Mouse (Mus musculus): ENCODE measurements around the gene Cmtr1. TPM values are rescaled to one million over a fixed set of nuclear protein-coding genes. Genes with fewer than 3 reads are reported as not detected.
A peak's percentile ranks its signal among the peaks of the same experiment; 100 is the strongest.

Cmtr1 gene
- polyA plus RNA-seq, 1 experiment from 2014 or later = 58.4 TPM

- no peak overlapping the region for H3K4me3 ChIP-seq (ENCODE audit: low read depth, low read length)
- H3K9me3 ChIP-seq (replicated peaks; ENCODE audit: control insufficient read depth, low read length) = no peaks in the 10 kb centered on the region
- no peak for ATAC-seq (ENCODE audit: low read depth)
- H3K27me3 ChIP-seq (ENCODE audit: control insufficient read depth, insufficient read depth, low read depth, low read length) = no peaks in the 10 kb centered on the region
- peaks cover 17% of the 10 kb centered on the region for H3K4me1 ChIP-seq (ENCODE audit: control insufficient read depth, low read depth, low read length)
- no peak overlapping the region for H3K4me2 ChIP-seq (ENCODE audit: low read depth, low read length)
- peaks cover 49% of the 10 kb centered on the region for H3K36me3 ChIP-seq (ENCODE audit: control insufficient read depth, insufficient read depth)
- H3K9ac ChIP-seq (ENCODE audit: low read depth, low read length) = 0 out of 2 replicates have a peak overlapping the region, but pooled peaks have one; percentile 3
- WGBS (ENCODE audit: insufficient replicate concordance) = 86% methylated on average over 5 of the region's 5 CpGs
- peak overlapping the region; percentile 10; the same call in 1 of the 2 replicates for H3K27ac ChIP-seq (ENCODE audit: low read length)
Measured at GRCm38 (mm10) chr17:29628946-29629345, 31.4 kb upstream of the Cmtr1 start.

GRCm38 (mm10) chr17:29629620-29630019, 30.8 kb upstream of the Cmtr1 start:
- ATAC-seq (ENCODE audit: low read depth) = peak; percentile 83
- H3K36me3 ChIP-seq (ENCODE audit: control insufficient read depth, insufficient read depth) = peaks cover 56% of the 10 kb centered on the region
- H3K4me2 ChIP-seq (ENCODE audit: low read depth, low read length) = peak overlapping the region; percentile 40; the same call in 1 of the 2 replicates

GRCm38 (mm10) chr17:29632312-29632711, 28.1 kb upstream of the Cmtr1 start:
- Histone ChIP-seq H3K4me2 (ENCODE audit: low read depth, low read length) (no peak overlapping the region), H3K9ac (ENCODE audit: low read depth, low read length) (no peak overlapping the region), H3K9me3 (replicated peaks; ENCODE audit: control insufficient read depth, low read length) (no peaks in the 10 kb centered on the region), H3K36me3 (ENCODE audit: control insufficient read depth, insufficient read depth) (peaks cover 54% of the 10 kb centered on the region), H3K27me3 (ENCODE audit: control insufficient read depth, insufficient read depth, low read depth, low read length) (no peaks in the 10 kb centered on the region), H3K4me3 (ENCODE audit: low read depth, low read length) (no peak overlapping the region), H3K27ac (ENCODE audit: low read length) (no peak overlapping the region), H3K4me1 (ENCODE audit: control insufficient read depth, low read depth, low read length) (peaks cover 25% of the 10 kb centered on the region)
- 90% methylated on average over 11 of the region's 11 CpGs for WGBS (ENCODE audit: insufficient replicate concordance)
- no peak for ATAC-seq (ENCODE audit: low read depth)

More at GRCm38 (mm10) chr17:29629620-29630019, 30.8 kb upstream of the Cmtr1 start:
- no peaks in the 10 kb centered on the region for H3K27me3 ChIP-seq (ENCODE audit: control insufficient read depth, insufficient read depth, low read depth, low read length)
- peak overlapping the region; percentile 60 for H3K27ac ChIP-seq (ENCODE audit: low read length)
- WGBS (ENCODE audit: insufficient replicate concordance) = 25% methylated on average over 5 of the region's 5 CpGs
- peaks cover 17% of the 10 kb centered on the region for H3K4me1 ChIP-seq (ENCODE audit: control insufficient read depth, low read depth, low read length)
- no peaks in the 10 kb centered on the region for H3K9me3 ChIP-seq (replicated peaks; ENCODE audit: control insufficient read depth, low read length)
- no peak overlapping the region for H3K4me3 ChIP-seq (ENCODE audit: low read depth, low read length)
- H3K9ac ChIP-seq (ENCODE audit: low read depth, low read length) = 0 out of 2 replicates have a peak overlapping the region, but pooled peaks have one; percentile 32

GRCm38 (mm10) chr17:29635492-29635891, 24.9 kb upstream of the Cmtr1 start:
- Histone ChIP-seq H3K4me3 (ENCODE audit: low read depth, low read length) (no peak overlapping the region), H3K27me3 (ENCODE audit: control insufficient read depth, insufficient read depth, low read depth, low read length) (no peaks in the 10 kb centered on the region), H3K9ac (ENCODE audit: low read depth, low read length) (no peak overlapping the region), H3K4me2 (ENCODE audit: low read depth, low read length) (no peak overlapping the region), H3K36me3 (ENCODE audit: control insufficient read depth, insufficient read depth) (peaks cover 47% of the 10 kb centered on the region), H3K4me1 (ENCODE audit: control insufficient read depth, low read depth, low read length) (peaks cover 20% of the 10 kb centered on the region), H3K27ac (ENCODE audit: low read length) (no peak overlapping the region), H3K9me3 (replicated peaks; ENCODE audit: control insufficient read depth, low read length) (no peaks in the 10 kb centered on the region)
- WGBS (ENCODE audit: insufficient replicate concordance) = 89% methylated on average over 8 of the region's 8 CpGs
- no peak for ATAC-seq (ENCODE audit: low read depth)

GRCm38 (mm10) chr17:29636118-29636517, 24.3 kb upstream of the Cmtr1 start:
- Histone ChIP-seq H3K27me3 (ENCODE audit: control insufficient read depth, insufficient read depth, low read depth, low read length) (no peaks in the 10 kb centered on the region), H3K4me1 (ENCODE audit: control insufficient read depth, low read depth, low read length) (peaks cover 20% of the 10 kb centered on the region), H3K4me2 (ENCODE audit: low read depth, low read length) (no peak overlapping the region), H3K4me3 (ENCODE audit: low read depth, low read length) (no peak overlapping the region), H3K36me3 (ENCODE audit: control insufficient read depth, insufficient read depth) (peaks cover 52% of the 10 kb centered on the region), H3K27ac (ENCODE audit: low read length) (no peak overlapping the region), H3K9me3 (replicated peaks; ENCODE audit: control insufficient read depth, low read length) (no peaks in the 10 kb centered on the region), H3K9ac (ENCODE audit: low read depth, low read length) (no peak overlapping the region)
- WGBS (ENCODE audit: insufficient replicate concordance) = 60% methylated on average over 5 of the region's 5 CpGs
- no peak for ATAC-seq (ENCODE audit: low read depth)

- Histone ChIP-seq H3K27me3 (ENCODE audit: control insufficient read depth, insufficient read depth, low read depth, low read length) (no peaks in the 10 kb centered on the region), H3K36me3 (ENCODE audit: control insufficient read depth, insufficient read depth) (peaks cover 50% of the 10 kb centered on the region), H3K9me3 (replicated peaks; ENCODE audit: control insufficient read depth, low read length) (no peaks in the 10 kb centered on the region), H3K4me2 (ENCODE audit: low read depth, low read length) (no peak overlapping the region), H3K4me1 (ENCODE audit: control insufficient read depth, low read depth, low read length) (peaks cover 20% of the 10 kb centered on the region), H3K27ac (ENCODE audit: low read length) (no peak overlapping the region), H3K4me3 (ENCODE audit: low read depth, low read length) (no peak overlapping the region), H3K9ac (ENCODE audit: low read depth, low read length) (no peak overlapping the region)
- peak; percentile 75 for ATAC-seq (ENCODE audit: low read depth)
- WGBS (ENCODE audit: insufficient replicate concordance) = 63% methylated on average over 4 of the region's 4 CpGs
Measured at GRCm38 (mm10) chr17:29637377-29637776, 23.0 kb upstream of the Cmtr1 start.

GRCm38 (mm10) chr17:29637895-29638294, 22.5 kb upstream of the Cmtr1 start:
- no peak overlapping the region for H3K4me2 ChIP-seq (ENCODE audit: low read depth, low read length)
- 18% methylated on average over 8 of the region's 8 CpGs for WGBS (ENCODE audit: insufficient replicate concordance)
- H3K27me3 ChIP-seq (ENCODE audit: control insufficient read depth, insufficient read depth, low read depth, low read length) = no peaks in the 10 kb centered on the region
- peaks cover 48% of the 10 kb centered on the region for H3K36me3 ChIP-seq (ENCODE audit: control insufficient read depth, insufficient read depth)
- H3K9me3 ChIP-seq (replicated peaks; ENCODE audit: control insufficient read depth, low read length) = no peaks in the 10 kb centered on the region
- no peak overlapping the region for H3K9ac ChIP-seq (ENCODE audit: low read depth, low read length)
- H3K4me1 ChIP-seq (ENCODE audit: control insufficient read depth, low read depth, low read length) = peaks cover 20% of the 10 kb centered on the region
- ATAC-seq (ENCODE audit: low read depth) = peak; percentile 74
- no peak overlapping the region for H3K4me3 ChIP-seq (ENCODE audit: low read depth, low read length)
- H3K27ac ChIP-seq (ENCODE audit: low read length) = no peak overlapping the region

- Histone ChIP-seq H3K9ac (ENCODE audit: low read depth, low read length) (no peak overlapping the region), H3K27me3 (ENCODE audit: control insufficient read depth, insufficient read depth, low read depth, low read length) (no peaks in the 10 kb centered on the region), H3K9me3 (replicated peaks; ENCODE audit: control insufficient read depth, low read length) (no peaks in the 10 kb centered on the region), H3K27ac (ENCODE audit: low read length) (no peak overlapping the region), H3K4me2 (ENCODE audit: low read depth, low read length) (no peak overlapping the region), H3K4me1 (ENCODE audit: control insufficient read depth, low read depth, low read length) (peaks cover 20% of the 10 kb centered on the region), H3K36me3 (ENCODE audit: control insufficient read depth, insufficient read depth) (peaks cover 29% of the 10 kb centered on the region), H3K4me3 (ENCODE audit: low read depth, low read length) (no peak overlapping the region)
- WGBS (ENCODE audit: insufficient replicate concordance) = 90% methylated on average over 11 of the region's 11 CpGs
- no peak for ATAC-seq (ENCODE audit: low read depth)
Measured at GRCm38 (mm10) chr17:29640971-29641370, 19.4 kb upstream of the Cmtr1 start.

GRCm38 (mm10) chr17:29642219-29642618, 18.2 kb upstream of the Cmtr1 start:
- 80% methylated on average over 3 of the region's 3 CpGs for WGBS (ENCODE audit: insufficient replicate concordance)
- Histone ChIP-seq H3K4me2 (ENCODE audit: low read depth, low read length) (no peak overlapping the region), H3K4me1 (ENCODE audit: control insufficient read depth, low read depth, low read length) (peaks cover 13% of the 10 kb centered on the region), H3K4me3 (ENCODE audit: low read depth, low read length) (no peak overlapping the region), H3K9ac (ENCODE audit: low read depth, low read length) (no peak overlapping the region), H3K36me3 (ENCODE audit: control insufficient read depth, insufficient read depth) (peaks cover 24% of the 10 kb centered on the region), H3K27me3 (ENCODE audit: control insufficient read depth, insufficient read depth, low read depth, low read length) (no peaks in the 10 kb centered on the region), H3K9me3 (replicated peaks; ENCODE audit: control insufficient read depth, low read length) (no peaks in the 10 kb centered on the region), H3K27ac (ENCODE audit: low read length) (no peak overlapping the region)
- no peak for ATAC-seq (ENCODE audit: low read depth)

Data from liver, embryonic 16.5 days (tissue).